7 mouse cellular contexts compared by ENCODE assay signal in the genomic region with DNA sequence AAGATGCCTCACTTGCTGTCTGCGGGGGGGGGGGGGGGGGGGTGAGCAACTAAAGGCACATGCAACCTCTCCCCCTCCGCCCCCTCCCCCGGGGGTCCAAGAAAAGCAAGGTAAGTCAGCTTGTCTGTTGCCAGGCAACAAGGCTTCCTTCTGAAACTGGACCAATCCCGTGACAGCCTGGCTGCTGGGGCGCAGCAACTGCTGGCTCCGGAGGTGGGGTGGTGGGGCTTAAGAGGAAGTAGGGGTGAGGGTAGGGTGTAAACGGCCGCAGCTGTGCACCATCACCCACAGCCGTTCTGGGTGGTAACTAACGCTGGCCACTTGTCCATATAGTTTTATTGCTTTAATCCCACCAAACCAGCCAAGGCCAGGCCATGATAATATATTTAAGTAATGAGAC.
DNase-seq lines count a peak whose midpoint lies in the region; ATAC-seq lines count a peak whose summit lies in the region.

No protein-coding gene starts in this region.

- no peak for ATAC-seq in forebrain, embryonic 13.5 days
- no peak for ATAC-seq in liver, embryonic 12.5 days

- no peaks in the 10 kb centered on the region; the same call in 1 of the 2 replicates for H3K9me3 ChIP-seq in forebrain, embryonic 13.5 days (replicated peaks)
- no peaks in the 10 kb centered on the region for H3K9me3 ChIP-seq in liver, embryonic 12.5 days (replicated peaks)

- H3K4me2 ChIP-seq in forebrain, embryonic 13.5 days, result peak overlapping the region; percentile 39
- H3K4me2 ChIP-seq in liver, embryonic 12.5 days, result no peak overlapping the region

- H3K4me1 ChIP-seq in forebrain, embryonic 13.5 days, result peaks cover 10% of the 10 kb centered on the region
- H3K4me1 ChIP-seq in liver, embryonic 12.5 days, result no peaks in the 10 kb centered on the region

- intact Hi-C loops in left cerebral cortex, postnatal 4 days (cut with DNase I), result no loop called here

- no peak overlapping the region for H3K9ac ChIP-seq in forebrain, embryonic 13.5 days
- no peak overlapping the region for H3K9ac ChIP-seq in liver, embryonic 12.5 days

- WGBS in forebrain, embryonic 13.5 days, result 0% methylated on average over 9 of the region's 10 CpGs
- 1% methylated on average over 9 of the region's 10 CpGs for WGBS in liver, embryonic 12.5 days (ENCODE audit: insufficient replicate concordance)

- no peaks in the 10 kb centered on the region for H3K27me3 ChIP-seq in forebrain, embryonic 13.5 days
- peaks cover 35% of the 10 kb centered on the region for H3K27me3 ChIP-seq in liver, embryonic 12.5 days (replicated peaks)

- H3K4me3 ChIP-seq in forebrain, embryonic 13.5 days, result no peak overlapping the region
- no peak overlapping the region for H3K4me3 ChIP-seq in liver, embryonic 12.5 days

- H3K27ac ChIP-seq in forebrain, embryonic 13.5 days, result 0 out of 2 replicates have a peak overlapping the region, but pooled peaks have one; percentile 19
- H3K27ac ChIP-seq in liver, embryonic 12.5 days, result no peak overlapping the region

- H3K36me3 ChIP-seq in forebrain, embryonic 13.5 days (ENCODE audit: poor library complexity, severe bottlenecking), result no peaks in the 10 kb centered on the region
- H3K36me3 ChIP-seq in liver, embryonic 12.5 days, result no peaks in the 10 kb centered on the region

- DNase-seq in embryo, embryonic 11 days, result peak; percentile 71
- DNase-seq in left cerebral cortex, postnatal 4 days, result peak; percentile 31
- DNase-seq in retina, postnatal 1 day, result peak; percentile 80
- no peak for DNase-seq in adrenal gland, postnatal 36 days
- no peak for DNase-seq in adrenal gland, postnatal 10 days

Comparison
In these comparisons a context has a peak if more than half of its experiments do, and no peak if none do; other contexts are left out.
1. DNase-seq: peak in embryo, embryonic 11 days (single experiment), left cerebral cortex, postnatal 4 days (single experiment) and retina, postnatal 1 day (single experiment); none in adrenal gland, postnatal 36 days (0 of 2) and adrenal gland, postnatal 10 days (single experiment).